Mouse (Mus musculus) limb, embryonic 10.5 days (tissue): ENCODE data around the gene Hist1h4a. TPM values are rescaled to one million over a fixed set of nuclear protein-coding genes. Genes with fewer than 3 reads are reported as not detected.
"Not testable (repeated sequence)": the region's sequence is repeated elsewhere in the genome, so short reads cannot be mapped to it uniquely, and the experiment has no call there.

Source experiments
- DNase-seq: peaks from one replicate; pipeline ENCODE4 v3.0.0-alpha.2; 2017; ENCODE audit warnings: low spot score
- H3K27ac ChIP-seq: fragments of 300-500 bp; sonication (generic); 2 replicates; pipeline ENCODE4 v1.5.1; 2016; ENCODE audit warnings: mild to moderate bottlenecking
- H3K27me3 ChIP-seq: fragments of 300-500 bp; sonication (generic); 2 replicates; pipeline ENCODE4 v1.6.1; 2016; ENCODE audit warnings: low read depth, mild to moderate bottlenecking; ENCODE audit not compliant: poor library complexity, severe bottlenecking
- H3K36me3 ChIP-seq: fragments of 300-500 bp; sonication (generic); 2 replicates; pipeline ENCODE4 v1.6.1; 2016; ENCODE audit warnings: mild to moderate bottlenecking, moderate library complexity
- H3K4me1 ChIP-seq: fragments of 300-500 bp; sonication (generic); 2 replicates; pipeline ENCODE4 v1.6.1; 2016
- H3K4me3 ChIP-seq: fragments of 300-500 bp; sonication (generic); 2 replicates; pipeline ENCODE4 v1.5.1; 2016; ENCODE audit warnings: mild to moderate bottlenecking, moderate library complexity
- H3K9me3 ChIP-seq: fragments of 300-500 bp; sonication (generic); replicated peaks from 2 replicates; pipeline ENCODE4 v1.6.1; 2016; ENCODE audit warnings: mild to moderate bottlenecking
- WGBS: fragments of 180-500 bp; shearing (Covaris S2); methylation state at CpG from one replicate; pipeline ENCODE4 v1.1.7; 2016; 5-methylcytosine and 5-hydroxymethylcytosine counted together
- polyA plus RNA-seq: library from polyadenylated mRNA; unstranded; fragments of >200 nt; fragmentation: Nextera tagmentation; extraction: Ambion mirVana; gene quantifications from 2 replicates; pipeline ENCODE4 v1.2.1, GENCODE M21; 2016

Gene Hist1h4a
- 0.51 and 0.62 TPM in 2 replicates for polyA plus RNA-seq

- Histone ChIP-seq H3K36me3 (no peaks in the 10 kb centered on the region), H3K27ac (peak within 1 kb of the TSS; percentile 92), H3K4me1 (peaks cover 35% of the 10 kb centered on the region), H3K27me3 (no peaks in the 10 kb centered on the region), H3K4me3 (peak within 1 kb of the TSS; percentile 59), H3K9me3 (no peaks in the 10 kb centered on the region)
- under 1% methylated on average over 61 of the region's 72 CpGs for WGBS
- peak; percentile 100 for DNase-seq
Observed at GRCm38 (mm10) chr13:23760972-23761864, at the start of gene Hist1h4a. Gene Hist1h4a (minus strand): TSS chr13:23761230.

- 91% methylated on average over 15 of the region's 15 CpGs for WGBS
- no peaks in the 10 kb centered on the region for H3K36me3 ChIP-seq
- no peaks in the 10 kb centered on the region for H3K9me3 ChIP-seq
- no peak within 1 kb of the TSS for H3K4me3 ChIP-seq
- no peak within 1 kb of the TSS for H3K27ac ChIP-seq
- H3K4me1 ChIP-seq, result no peaks in the 10 kb centered on the region
- DNase-seq, result no peak
- H3K27me3 ChIP-seq, result no peaks in the 10 kb centered on the region
Observed at GRCm38 (mm10) chr13:23806422-23807052, 45.5 kb upstream of the Hist1h4a start, which contains the start of gene Slc17a2. Gene Slc17a2 (plus strand): TSS chr13:23806993.

- no peak overlapping the region for H3K4me3 ChIP-seq
- DNase-seq, result no peak
- WGBS, result 84% methylated on average over 2 of the region's 2 CpGs
Observed at GRCm38 (mm10) chr13:23804532-23804931, 43.5 kb upstream of the Hist1h4a start.

GRCm38 (mm10) chr13:23799405-23799804 lies 38.4 kb upstream of the Hist1h4a start:
- DNase-seq, result no peak
- WGBS, result 74% methylated on average over 5 of the region's 5 CpGs

More at GRCm38 (mm10) chr13:23804532-23804931, 43.5 kb upstream of the Hist1h4a start:
- Histone ChIP-seq H3K36me3 (no peaks in the 10 kb centered on the region), H3K27ac (no peak overlapping the region), H3K4me1 (peaks cover 5% of the 10 kb centered on the region), H3K9me3 (no peaks in the 10 kb centered on the region), H3K27me3 (no peaks in the 10 kb centered on the region)

GRCm38 (mm10) chr13:23792520-23792919 lies 31.5 kb upstream of the Hist1h4a start:
- no peak overlapping the region for H3K4me3 ChIP-seq
- H3K9me3 ChIP-seq, result no peaks in the 10 kb centered on the region
- no peaks in the 10 kb centered on the region for H3K36me3 ChIP-seq
- H3K27ac ChIP-seq, result no peak overlapping the region
- DNase-seq, result peak; percentile 40
- peaks cover 3% of the 10 kb centered on the region; the same call in 1 of the 2 replicates for H3K4me1 ChIP-seq
- 48% methylated on average over 2 of the region's 2 CpGs for WGBS
- H3K27me3 ChIP-seq, result no peaks in the 10 kb centered on the region

More at GRCm38 (mm10) chr13:23799405-23799804, 38.4 kb upstream of the Hist1h4a start:
- H3K9me3 ChIP-seq, result no peaks in the 10 kb centered on the region
- no peaks in the 10 kb centered on the region for H3K36me3 ChIP-seq
- H3K4me1 ChIP-seq, result peaks cover 28% of the 10 kb centered on the region
- H3K4me3 ChIP-seq, result no peak overlapping the region
- H3K27me3 ChIP-seq, result no peaks in the 10 kb centered on the region
- H3K27ac ChIP-seq, result no peak overlapping the region

- DNase-seq, result no peak
- Histone ChIP-seq H3K4me3 (no peak overlapping the region), H3K9me3 (no peaks in the 10 kb centered on the region), H3K4me1 (no peaks in the 10 kb centered on the region), H3K27ac (no peak overlapping the region), H3K36me3 (no peaks in the 10 kb centered on the region), H3K27me3 (no peaks in the 10 kb centered on the region)
- 78% methylated on average over 4 of the region's 4 CpGs for WGBS
Observed at GRCm38 (mm10) chr13:23779025-23779424, 18.0 kb upstream of the Hist1h4a start.

- Histone ChIP-seq H3K4me3 (no peak overlapping the region), H3K27me3 (no peaks in the 10 kb centered on the region), H3K36me3 (no peaks in the 10 kb centered on the region), H3K4me1 (no peaks in the 10 kb centered on the region), H3K9me3 (no peaks in the 10 kb centered on the region), H3K27ac (no peak overlapping the region)
- 99% methylated on average over 7 of the region's 7 CpGs for WGBS
- DNase-seq, result no peak
Observed at GRCm38 (mm10) chr13:23778339-23778738, 17.3 kb upstream of the Hist1h4a start.

- Histone ChIP-seq H3K27ac (peak overlapping the region; percentile 50; the same call in 1 of the 2 replicates), H3K36me3 (no peaks in the 10 kb centered on the region), H3K9me3 (no peaks in the 10 kb centered on the region), H3K4me3 (peak overlapping the region; percentile 26), H3K4me1 (peaks cover 12% of the 10 kb centered on the region), H3K27me3 (no peaks in the 10 kb centered on the region)
- peak; percentile 69 for DNase-seq
- WGBS, result 24% methylated on average over 21 of the region's 21 CpGs
Observed at GRCm38 (mm10) chr13:23772561-23773313, 11.7 kb upstream of the Hist1h4a start.

- H3K4me3 ChIP-seq, DNase-seq, H3K27me3 ChIP-seq, H3K27ac ChIP-seq, H3K9me3 ChIP-seq, H3K36me3 ChIP-seq: not testable (repeated sequence)
- H3K4me1 ChIP-seq, result peaks cover 17% of the 10 kb centered on the region
- WGBS, result 85% methylated on average over 2 of the region's 2 CpGs
Observed at GRCm38 (mm10) chr13:23769613-23770012, 8.6 kb upstream of the Hist1h4a start, which contains the start of gene Trim38. Gene Trim38 (plus strand): TSS chr13:23769913.

GRCm38 (mm10) chr13:23768834-23769397 lies 7.9 kb upstream of the Hist1h4a start:
- no peak overlapping the region for H3K4me3 ChIP-seq
- 67% methylated on average over 5 of the region's 5 CpGs for WGBS

GRCm38 (mm10) chr13:23766772-23767171 lies 5.7 kb upstream of the Hist1h4a start:
- no peaks in the 10 kb centered on the region for H3K9me3 ChIP-seq
- peaks cover 27% of the 10 kb centered on the region for H3K4me1 ChIP-seq
- DNase-seq, result no peak
- no peaks in the 10 kb centered on the region for H3K36me3 ChIP-seq
- H3K4me3 ChIP-seq, result no peak overlapping the region
- H3K27ac ChIP-seq, result no peak overlapping the region
- no peaks in the 10 kb centered on the region for H3K27me3 ChIP-seq

More at GRCm38 (mm10) chr13:23768834-23769397, 7.9 kb upstream of the Hist1h4a start:
- Histone ChIP-seq H3K27me3 (no peaks in the 10 kb centered on the region), H3K27ac (no peak overlapping the region), H3K36me3 (no peaks in the 10 kb centered on the region), H3K9me3 (no peaks in the 10 kb centered on the region), H3K4me1 (peaks cover 24% of the 10 kb centered on the region)
- no peak for DNase-seq

- Histone ChIP-seq H3K27ac (0 out of 2 replicates have a peak overlapping the region, but pooled peaks have one; percentile 92), H3K4me1 (peaks cover 28% of the 10 kb centered on the region), H3K4me3 (peak overlapping the region; percentile 59), H3K27me3 (no peaks in the 10 kb centered on the region), H3K9me3 (no peaks in the 10 kb centered on the region), H3K36me3 (no peaks in the 10 kb centered on the region)
- 74% methylated on average over 1 of the region's 1 CpGs for WGBS
- DNase-seq, result no peak
Observed at GRCm38 (mm10) chr13:23765172-23765513, 4.1 kb upstream of the Hist1h4a start.
